Mouse (Mus musculus) limb, embryonic 14.5 days (tissue): ENCODE measurements around the gene Sdk1. TPM values are rescaled to one million over a fixed set of nuclear protein-coding genes. Genes with fewer than 3 reads are reported as not detected.

Source experiments
- ATAC-seq: fragments of 200-750 bp; cut with Nextera tagmentation; 2 replicates; pipeline ENCODE4 v1.8.0; 2017; ENCODE audit warnings: low read depth, moderate number of reproducible peaks, moderate TSS enrichment; ENCODE audit not compliant: low FRiP score
- DNase-seq: peaks from one replicate; pipeline ENCODE4 v3.0.0-alpha.2; 2015; ENCODE audit warnings: low spot score
- H3K27ac ChIP-seq: fragments of 300-500 bp; sonication (generic); replicated peaks from 2 replicates; pipeline ENCODE4 v1.5.1; 2014; ENCODE audit warnings: low read depth, mild to moderate bottlenecking, low read length, moderate library complexity, mixed read lengths
- H3K27me3 ChIP-seq: fragments of 300-500 bp; sonication (generic); 2 replicates; pipeline ENCODE4 v1.6.1; 2014; ENCODE audit warnings: low read length, mixed read lengths; ENCODE audit not compliant: control insufficient read depth, insufficient read depth
- H3K36me3 ChIP-seq: fragments of 300-500 bp; sonication (generic); 2 replicates; pipeline ENCODE4 v1.6.1; 2014; ENCODE audit warnings: mild to moderate bottlenecking, low read length, moderate library complexity, mixed read lengths; ENCODE audit not compliant: control insufficient read depth, insufficient read depth
- H3K4me1 ChIP-seq: fragments of 300-500 bp; sonication (generic); 2 replicates; pipeline ENCODE4 v1.6.1; 2014; ENCODE audit warnings: antibody characterized with exemption, low read length, mixed read lengths; ENCODE audit not compliant: control insufficient read depth, insufficient read depth
- H3K4me2 ChIP-seq: fragments of 300-500 bp; sonication (generic); replicated peaks from 2 replicates; pipeline ENCODE4 v1.6.1; 2014; ENCODE audit warnings: low read depth, mild to moderate bottlenecking, low read length, moderate library complexity; ENCODE audit not compliant: severe bottlenecking
- H3K4me3 ChIP-seq: fragments of 300-500 bp; sonication (generic); replicated peaks from 2 replicates; pipeline ENCODE4 v1.5.1; 2014; ENCODE audit warnings: low read length
- H3K9ac ChIP-seq: fragments of 300-500 bp; sonication (generic); 2 replicates; pipeline ENCODE4 v1.6.1; 2014; ENCODE audit warnings: mild to moderate bottlenecking, low read depth, low read length, moderate library complexity; ENCODE audit not compliant: severe bottlenecking
- H3K9me3 ChIP-seq: fragments of 300-500 bp; sonication (generic); 2 replicates; pipeline ENCODE4 v1.6.1; 2016; ENCODE audit warnings: low read length; ENCODE audit not compliant: control insufficient read depth
- POLR2A ChIP-seq: fragments of 200-500 bp; IDR thresholded peaks from 2 replicates; pipeline ENCODE4 v1.8.0; 2012; ENCODE audit warnings: inconsistent platforms, mild to moderate bottlenecking, moderate library complexity, borderline replicate concordance; ENCODE audit not compliant: insufficient read depth, insufficient read length; ENCODE audit errors: extremely low read depth
- WGBS: fragments of 180-500 bp; shearing (Covaris S2); extraction: QIAGEN DNeasy Blood & Tissue Kit; methylation state at CpG from one replicate; pipeline ENCODE4 v1.1.7; 2014; 5-methylcytosine and 5-hydroxymethylcytosine counted together
- polyA plus RNA-seq, 2 experiments: library from polyadenylated mRNA; depleted of rRNA in 1 of 2; stranded (reverse) in 1 of 2; unstranded in 1 of 2; fragments of >200 nt; fragmentation: Nextera tagmentation in 1 of 2; extraction: Ambion mirVana in 1 of 2; gene quantifications; 2 replicates each; pipeline versions ENCODE4 v1.2.1 to v1.2.3; 2012 to 2014

The Sdk1 gene
- polyA plus RNA-seq, 2 experiments = 2.8 to 7.2 TPM

DNA sequence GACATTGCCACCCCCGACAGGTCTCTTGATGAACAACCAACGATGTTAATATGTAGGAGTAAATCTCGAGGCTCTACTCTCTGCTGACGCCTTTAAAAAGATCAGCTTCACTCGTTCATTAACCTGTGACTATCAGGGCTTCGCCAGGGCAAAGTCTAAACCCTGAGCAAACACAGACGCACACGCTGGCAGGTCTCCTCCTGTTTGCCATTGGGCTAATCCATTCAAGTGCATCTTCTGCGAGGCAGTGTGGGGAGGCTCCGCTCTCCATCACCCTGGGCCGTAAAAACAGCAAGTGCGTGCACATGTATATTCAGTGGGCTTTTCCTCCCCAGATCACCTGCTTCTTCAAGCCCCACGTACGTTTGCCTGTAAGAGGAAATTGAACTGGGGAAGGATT, 940.6 kb downstream of the Sdk1 start:
- no peaks in the 10 kb centered on the region for H3K9me3 ChIP-seq
- ATAC-seq (no peak), DNase-seq (no peak)
- no peak overlapping the region for H3K4me2 ChIP-seq
- H3K36me3 ChIP-seq = no peaks in the 10 kb centered on the region
- no peak overlapping the region for H3K4me3 ChIP-seq
- no peak overlapping the region for H3K27ac ChIP-seq
- H3K4me1 ChIP-seq = no peaks in the 10 kb centered on the region
- H3K9ac ChIP-seq = no peak overlapping the region
- H3K27me3 ChIP-seq = no peaks in the 10 kb centered on the region
- WGBS = 65% methylated on average over 14 of the region's 14 CpGs
- TF ChIP-seq POLR2A = no peak

DNA sequence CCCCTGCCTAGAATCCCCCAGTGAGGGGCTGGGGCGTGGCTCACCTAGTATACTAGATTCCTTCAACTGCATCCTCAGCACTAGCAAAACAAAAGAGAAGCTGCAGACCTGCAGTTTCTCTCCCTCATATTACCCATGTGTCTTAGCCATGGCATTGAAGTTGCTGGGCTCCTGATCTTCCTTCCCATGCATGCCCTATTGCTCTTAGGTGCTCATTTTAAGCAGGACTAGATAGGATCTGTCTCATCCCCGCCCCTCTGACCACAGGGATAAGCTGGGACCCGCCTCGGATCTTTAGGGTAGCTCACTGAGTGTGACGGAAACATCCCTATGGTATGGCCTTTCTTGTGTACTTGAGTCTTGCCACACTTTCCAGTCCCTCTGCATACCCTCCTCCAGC, 947.5 kb downstream of the Sdk1 start:
- ATAC-seq (no peak), DNase-seq (no peak)
- no peak overlapping the region for H3K4me2 ChIP-seq
- no peaks in the 10 kb centered on the region for H3K27me3 ChIP-seq
- H3K27ac ChIP-seq = no peak overlapping the region
- no peak overlapping the region for H3K9ac ChIP-seq
- no peak overlapping the region for H3K4me3 ChIP-seq
- no peaks in the 10 kb centered on the region for H3K4me1 ChIP-seq
- no peak for TF ChIP-seq POLR2A
- H3K36me3 ChIP-seq = no peaks in the 10 kb centered on the region
- H3K9me3 ChIP-seq = no peaks in the 10 kb centered on the region
- 84% methylated on average over 5 of the region's 5 CpGs for WGBS

DNA sequence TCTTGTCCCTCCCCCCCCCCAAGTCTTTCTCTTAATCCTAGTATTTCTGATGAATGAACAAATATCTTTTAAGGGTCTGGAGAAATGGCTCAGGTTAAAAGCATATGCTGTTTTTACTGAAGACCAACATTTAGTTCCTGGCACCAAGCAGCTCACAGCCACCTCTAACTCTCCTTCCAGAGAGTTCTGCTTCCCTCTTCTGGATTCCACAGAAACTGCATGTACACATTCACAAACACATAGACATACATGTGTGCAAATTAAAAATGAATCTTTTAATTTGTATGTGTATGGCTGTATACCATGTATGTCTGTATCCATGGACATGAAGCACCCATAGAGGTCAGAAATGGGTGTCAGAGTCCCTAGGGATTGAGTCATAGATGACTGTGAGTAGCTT, 968.6 kb downstream of the Sdk1 start:
- Histone ChIP-seq H3K9me3 (no peaks in the 10 kb centered on the region), H3K4me1 (no peaks in the 10 kb centered on the region), H3K36me3 (no peaks in the 10 kb centered on the region), H3K4me2 (no peak overlapping the region), H3K9ac (no peak overlapping the region), H3K4me3 (no peak overlapping the region), H3K27me3 (no peaks in the 10 kb centered on the region), H3K27ac (no peak overlapping the region)
- TF ChIP-seq POLR2A = no peak
- DNase-seq (no peak), ATAC-seq (no peak)

DNA sequence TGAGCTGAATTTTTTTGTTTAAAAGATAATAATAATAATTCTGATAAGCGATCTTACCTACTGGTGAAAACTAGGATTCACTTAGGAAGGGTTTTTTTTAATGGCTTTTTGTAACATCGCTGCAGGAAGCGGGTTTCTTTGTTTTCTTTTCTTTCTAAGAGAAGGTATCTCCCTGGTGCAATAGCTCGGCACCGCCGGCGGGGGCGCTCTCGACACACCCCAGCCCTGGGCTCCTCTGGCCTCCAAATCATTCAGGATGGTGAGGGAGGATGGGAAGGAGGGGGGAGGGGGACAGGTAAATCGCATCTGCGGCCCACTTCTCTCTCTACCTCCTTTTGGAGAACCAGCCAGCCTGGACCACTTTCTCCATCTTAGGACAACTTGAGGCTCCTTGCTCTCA, 971.0 kb downstream of the Sdk1 start:
- H3K4me1 ChIP-seq = no peaks in the 10 kb centered on the region
- H3K9me3 ChIP-seq = no peaks in the 10 kb centered on the region
- no peak overlapping the region for H3K27ac ChIP-seq
- ATAC-seq = no peak
- no peak for TF ChIP-seq POLR2A
- no peak overlapping the region for H3K9ac ChIP-seq
- H3K4me3 ChIP-seq = no peak overlapping the region
- H3K27me3 ChIP-seq = no peaks in the 10 kb centered on the region
- WGBS = 63% methylated on average over 11 of the region's 11 CpGs
- H3K4me2 ChIP-seq = no peak overlapping the region
- no peaks in the 10 kb centered on the region for H3K36me3 ChIP-seq
- no peak for DNase-seq

DNA sequence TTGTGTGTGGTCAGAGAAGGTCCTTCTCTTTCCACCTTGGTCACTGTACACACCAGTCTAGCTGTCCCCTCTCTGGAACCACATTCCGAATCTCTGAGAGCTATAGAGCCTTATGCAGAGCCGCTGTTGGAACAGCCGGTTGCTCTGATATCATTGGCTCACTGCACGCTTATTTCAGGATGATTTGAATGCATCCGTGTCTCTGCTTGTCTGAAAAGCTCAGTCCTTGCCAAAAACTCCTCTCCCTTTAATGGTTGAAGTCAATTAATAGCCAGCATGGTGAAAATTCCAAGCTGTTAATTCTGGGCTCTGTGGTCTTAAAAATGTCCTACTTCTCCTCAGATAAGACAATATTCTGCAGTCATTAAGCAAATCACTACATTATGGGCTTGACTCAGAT, 974.7 kb downstream of the Sdk1 start:
- TF ChIP-seq POLR2A = no peak
- Histone ChIP-seq H3K9ac (no peak overlapping the region), H3K27me3 (no peaks in the 10 kb centered on the region), H3K9me3 (peaks cover 7% of the 10 kb centered on the region; the same call in 1 of the 2 replicates), H3K36me3 (no peaks in the 10 kb centered on the region), H3K4me3 (no peak overlapping the region), H3K4me2 (no peak overlapping the region), H3K4me1 (no peaks in the 10 kb centered on the region), H3K27ac (no peak overlapping the region)
- ATAC-seq (no peak), DNase-seq (no peak)
- WGBS = 77% methylated on average over 5 of the region's 5 CpGs
